Mouse (Mus musculus) spleen, adult 10 weeks (tissue): ENCODE measurements around the gene Layn. TPM values are rescaled to one million over a fixed set of nuclear protein-coding genes. Genes with fewer than 3 reads are reported as not detected.

Experiments used
- polyA plus RNA-seq: library from polyadenylated mRNA; stranded (reverse); fragments of 350-450 nt; fragmentation: Illumina TruSeq; extraction: RNeasy Lipid Tissue Mini Kit (QIAGEN cat#74804); gene quantifications from one replicate; pipeline ENCODE4 v1.2.3, GENCODE M21; 2015; ENCODE audit warnings: low replicate concordance; ENCODE audit not compliant: insufficient read depth

The Layn gene
- polyA plus RNA-seq, result 2.9 TPM

DNA sequence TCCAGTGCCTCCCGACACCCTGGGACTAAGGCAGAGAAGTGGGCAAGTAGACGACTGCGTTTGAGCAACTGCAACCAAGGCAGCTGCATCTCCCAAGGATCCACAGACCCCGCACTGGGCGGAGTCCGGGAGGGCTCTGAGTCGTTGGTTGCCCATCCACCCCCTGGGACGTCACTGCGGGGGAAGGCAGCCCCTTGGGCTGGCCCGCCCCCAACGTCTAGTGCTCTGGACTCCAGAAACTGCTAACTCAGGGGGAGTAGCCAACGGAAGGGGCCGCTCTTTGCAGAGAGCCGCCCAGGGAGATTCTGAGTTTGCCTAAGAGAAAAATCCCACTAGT is at the start of gene Layn:
Gene Layn, minus strand, starts transcription at position 116 of the 337 bp plus-strand sequence.

DNA sequence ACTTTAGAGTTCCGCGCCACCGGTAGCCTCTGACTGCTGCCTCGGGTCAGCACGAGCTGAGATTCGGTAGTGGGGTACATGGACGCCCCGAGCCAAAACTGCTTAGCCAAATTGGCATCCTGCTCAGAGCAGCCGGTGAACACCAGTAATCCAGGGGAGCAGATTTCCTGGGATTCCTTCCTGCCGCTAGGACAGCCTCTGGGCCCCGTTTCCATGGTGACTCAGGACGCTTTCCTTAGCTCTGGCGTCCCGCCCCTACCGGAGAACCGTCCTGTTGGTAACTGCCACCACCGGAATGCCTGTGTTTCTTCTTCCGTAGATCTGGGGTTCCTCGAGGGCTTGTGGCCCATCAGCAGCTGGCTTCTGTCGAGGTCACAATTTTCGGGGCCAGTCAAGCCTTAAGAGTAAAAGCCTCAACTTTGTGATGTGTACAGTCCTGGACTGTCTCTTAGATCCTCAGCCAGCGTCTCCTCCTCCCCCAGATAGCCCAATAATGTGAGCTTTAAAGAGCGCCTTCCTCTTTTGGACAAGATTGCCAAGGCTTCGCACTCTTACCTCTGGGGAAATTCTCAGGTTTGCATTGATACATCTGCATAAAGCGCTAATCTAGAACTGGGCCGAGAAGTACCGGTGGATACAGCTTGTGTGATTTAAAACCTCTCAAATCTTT is 25.0 kb upstream of the Layn start, which contains the start of gene 4833427G06Rik:
Gene 4833427G06Rik, minus strand, starts transcription at position 323 of the 670 bp plus-strand sequence.

DNA sequence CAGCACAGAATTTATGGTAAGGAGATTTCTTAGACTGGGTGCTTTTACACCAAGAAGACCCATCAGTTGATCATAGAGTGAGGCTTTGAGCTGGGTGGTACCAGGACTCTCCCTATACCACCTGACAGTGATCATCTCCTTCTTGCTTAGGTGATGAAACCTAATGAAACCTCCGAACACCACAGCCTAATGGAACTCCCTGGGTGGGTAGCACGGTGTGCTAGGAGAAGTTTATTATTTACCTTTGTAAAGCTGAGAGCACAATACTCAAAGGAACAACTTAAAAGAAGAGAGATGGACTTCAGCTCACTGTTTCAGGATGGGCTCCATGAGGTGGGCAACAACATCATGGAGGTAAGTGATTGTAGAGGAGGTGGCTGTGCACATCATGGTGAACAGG is 16.3 kb downstream of the Layn start, which contains the start of gene Btg4:
Gene Btg4, plus strand, starts transcription at position 301 of the 400 bp plus-strand sequence.

DNA sequence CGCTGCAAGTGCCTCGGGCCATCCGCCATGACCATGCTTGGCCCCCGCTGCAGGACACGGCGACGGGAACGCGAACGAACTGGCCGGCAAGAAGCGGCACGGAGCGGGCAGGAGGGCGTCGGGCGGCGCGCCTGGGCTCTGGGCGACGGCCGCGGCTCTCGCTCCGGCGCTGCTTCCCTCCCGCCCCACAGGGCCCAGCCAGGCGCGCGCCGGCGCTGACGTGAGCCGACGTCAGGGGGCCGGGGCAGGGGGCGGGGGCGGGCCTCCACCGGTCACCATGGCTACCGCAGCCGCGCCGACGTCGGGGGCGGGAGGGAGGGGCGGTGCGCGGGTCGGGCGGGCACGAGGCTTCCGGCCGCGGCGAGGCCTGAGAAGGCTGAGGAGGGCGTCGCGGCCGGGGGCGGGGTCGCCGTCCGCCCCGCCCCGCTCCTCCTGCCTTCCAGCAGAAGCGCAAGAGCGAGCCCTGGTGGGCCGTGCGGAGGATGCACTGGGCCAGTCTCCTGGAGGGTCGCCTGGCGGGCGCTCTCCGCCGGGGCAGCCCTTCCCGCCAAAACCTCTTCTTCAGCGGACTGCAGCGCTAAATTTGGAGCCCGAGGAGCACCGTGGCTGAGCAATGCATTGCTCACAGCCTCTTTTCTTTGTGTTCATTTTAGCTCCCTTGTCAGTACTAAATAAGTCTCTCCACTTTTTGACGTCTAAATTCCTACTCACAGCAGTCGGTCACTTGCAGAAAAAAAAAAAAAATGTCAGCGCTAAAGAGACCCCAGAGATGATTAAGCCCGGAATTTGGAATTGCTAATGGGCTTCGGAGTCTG is 67.8 kb downstream of the Layn start, which contains the start of gene Sik2:
Gene Sik2, minus strand, starts transcription at position 233 of the 815 bp plus-strand sequence.

Other genes with a start within 250 kb of the Layn start
- gene Ppp2r1b, start 231.8 kb downstream of the Layn start, polyA plus RNA-seq, result 36.2 TPM
- gene Sik2, start 68.0 kb downstream of the Layn start, polyA plus RNA-seq, result 14.2 TPM
- not detected for gene Btg4, start 16.2 kb downstream of the Layn start, polyA plus RNA-seq
- not detected for gene 4833427G06Rik, start 25.0 kb upstream of the Layn start, polyA plus RNA-seq
- 0.04 TPM for gene Gm32742, start 88.4 kb upstream of the Layn start, polyA plus RNA-seq
- 367 TPM for gene Pou2af1, start 136.6 kb upstream of the Layn start, polyA plus RNA-seq
- 0.83 TPM for gene Colca2, start 201.5 kb upstream of the Layn start, polyA plus RNA-seq